Mouse (Mus musculus) adrenal gland, postnatal 10 days (tissue): ENCODE measurements around the gene Nat8f5. TPM values are rescaled to one million over a fixed set of nuclear protein-coding genes. Genes with fewer than 3 reads are reported as not detected.
"Not testable (repeated sequence)": the region's sequence is repeated elsewhere in the genome, so short reads cannot be mapped to it uniquely, and the experiment has no call there.

Experiments used
- DNase-seq: peaks from one replicate; pipeline ENCODE4 v3.0.0; 2021; ENCODE audit warnings: mixed read lengths
- microRNA-seq: library from miRNA; unstranded; fragments of <30 nt; microRNA quantifications from one replicate; pipeline ENCODE4 v1.2.0, GENCODE M21; 2021
- total RNA-seq, 2 experiments: library from RNA; stranded (reverse); gene quantifications; 2 replicates each; pipeline ENCODE4 v1.2.3; 2021

Nat8f5 gene
- total RNA-seq, 2 experiments from 2014 or later = 0.27 to 0.91 TPM

GRCm38 (mm10) chr6:85836098-85836497 lies 15.3 kb upstream of the Nat8f5 start:
- DNase-seq = not testable (repeated sequence)

- DNase-seq = not testable (repeated sequence)
These were observed 14.3 kb upstream of the Nat8f5 start for GRCm38 (mm10) chr6:85835104-85835503.

- DNase-seq = not testable (repeated sequence)
These were observed 13.8 kb upstream of the Nat8f5 start for GRCm38 (mm10) chr6:85834504-85835100.

GRCm38 (mm10) chr6:85831796-85832321 lies 11.1 kb upstream of the Nat8f5 start, which contains the start of gene Nat8:
Nat8 (minus strand) TSS chr6:85832082.
- DNase-seq = no peak

- DNase-seq = no peak
These were observed 8.7 kb upstream of the Nat8f5 start for GRCm38 (mm10) chr6:85829462-85829861.

GRCm38 (mm10) chr6:85825886-85826285 lies 5.1 kb upstream of the Nat8f5 start:
- DNase-seq = no peak

GRCm38 (mm10) chr6:85823382-85824090 lies 2.8 kb upstream of the Nat8f5 start:
- no peak for DNase-seq

GRCm38 (mm10) chr6:85822286-85822685 lies 1.5 kb upstream of the Nat8f5 start:
- no peak for DNase-seq

GRCm38 (mm10) chr6:85818338-85818737 lies 2.4 kb downstream of the Nat8f5 start:
- DNase-seq = no peak

- DNase-seq = no peak
These were observed 7.4 kb downstream of the Nat8f5 start for GRCm38 (mm10) chr6:85813339-85813738.

GRCm38 (mm10) chr6:85810942-85811537 lies 9.7 kb downstream of the Nat8f5 start:
- not testable (repeated sequence) for DNase-seq

GRCm38 (mm10) chr6:85810514-85810913 lies 10.3 kb downstream of the Nat8f5 start:
- DNase-seq = not testable (repeated sequence)

- DNase-seq = not testable (repeated sequence)
These were observed 11.0 kb downstream of the Nat8f5 start for GRCm38 (mm10) chr6:85809784-85810183.

GRCm38 (mm10) chr6:85803180-85803579 lies 17.6 kb downstream of the Nat8f5 start:
- peak; percentile 23 for DNase-seq

Small RNAs within 50 kb of the gene (microRNA-seq; reads per million reads assigned to microRNA genes)
- not detected for gene Mir6375

Other genes with a start within 250 kb of the Nat8f5 start
- gene Alms1, start 233.4 kb downstream of the Nat8f5 start, total RNA-seq = 1 to 10 TPM; 4.4 to 9.4 TPM
- under 1 TPM; 0.67 to 0.75 TPM for gene Nat8f7, start 107.8 kb downstream of the Nat8f5 start, total RNA-seq
- gene Nat8f3, start 55.2 kb downstream of the Nat8f5 start, total RNA-seq = not detected
- under 1 TPM; 0.21 to 0.33 TPM for gene Nat8f6, start within 50 bp of the Nat8f5 start, total RNA-seq
- 1 to 10 TPM in 1 of 2 experiments, under 1 TPM in 1; 0.90 to 1.1 TPM for gene Nat8, start 11.1 kb upstream of the Nat8f5 start, total RNA-seq
- gene Nat8f2, start 48.2 kb upstream of the Nat8f5 start, total RNA-seq = under 1 TPM; 0.63 to 0.88 TPM
- gene Nat8f4, start 83.9 kb upstream of the Nat8f5 start, total RNA-seq = 1 to 10 TPM; 6.1 to 9.9 TPM
- 10 to 100 TPM; 36.5 to 48.1 TPM for gene Tprkb, start 90.9 kb upstream of the Nat8f5 start, total RNA-seq
- gene Nat8f1, start 94.7 kb upstream of the Nat8f5 start, total RNA-seq = 10 to 100 TPM; 21.7 to 24.6 TPM
- 10 to 100 TPM; 83.7 to 91.8 TPM for gene Dusp11, start 140.7 kb upstream of the Nat8f5 start, total RNA-seq
- gene Figla, start 195.2 kb upstream of the Nat8f5 start, total RNA-seq = not detected
- gene Add2, start 207.7 kb upstream of the Nat8f5 start, total RNA-seq = 10 to 100 TPM in 1 of 2 experiments, 1 to 10 TPM in 1; 5.3 to 11.8 TPM